In genomic region chr9:34538591-34539335, GRCm38 (mm10) we compare ENCODE assay signal across 18 mouse cellular contexts. TPM values are rescaled to one million over a fixed set of nuclear protein-coding genes. Genes with fewer than 3 reads are reported as not detected.
DNase-seq lines count a peak whose midpoint lies in the region; ATAC-seq lines count a peak whose summit lies in the region.
"Had no signal": no experiment of that assay in that cellular context is flagged by ENCODE, and none has a peak within 500 bp of the region (broad histone marks: within the 10 kb centered on the region; RNA-seq: fewer than 3 reads in every experiment).

No protein-coding gene starts in this region.

- H3K4me2 ChIP-seq in forebrain, embryonic 11.5 days (ENCODE audit: low read depth, low read length, severe bottlenecking): no peak overlapping the region
- no peak overlapping the region for H3K4me2 ChIP-seq in liver, embryonic 11.5 days
- H3K4me2 ChIP-seq: heart, embryonic 11.5 days; kidney, embryonic 15.5 days; limb, embryonic 12.5 days; midbrain, embryonic 13.5 days had no signal

- H3K4me1 ChIP-seq in forebrain, embryonic 11.5 days (replicated peaks; ENCODE audit: control insufficient read depth, insufficient read depth, low read length): 0 out of 2 replicates have a peak, but pooled peaks cover 2% of the 10 kb centered on the region
- no peaks in the 10 kb centered on the region for H3K4me1 ChIP-seq in liver, embryonic 11.5 days (replicated peaks; ENCODE audit: control insufficient read depth, insufficient read depth, low read length)
- H3K4me1 ChIP-seq: kidney, embryonic 15.5 days had no signal

- no peaks in the 10 kb centered on the region for H3K27me3 ChIP-seq in forebrain, embryonic 11.5 days (ENCODE audit: control insufficient read depth, insufficient read depth, low read length)
- H3K27me3 ChIP-seq in liver, embryonic 11.5 days (replicated peaks; ENCODE audit: control insufficient read depth, insufficient read depth, low read length): no peaks in the 10 kb centered on the region
- H3K27me3 ChIP-seq: kidney, embryonic 15.5 days; limb, embryonic 12.5 days; midbrain, embryonic 13.5 days had no signal

- H3K27ac ChIP-seq in forebrain, embryonic 11.5 days (ENCODE audit: low read depth, low read length): no peak overlapping the region
- H3K27ac ChIP-seq in liver, embryonic 11.5 days (ENCODE audit: low read depth, low read length): no peak overlapping the region
- H3K27ac ChIP-seq: kidney, embryonic 15.5 days; limb, embryonic 12.5 days; midbrain, embryonic 13.5 days had no signal

- H3K9me3 ChIP-seq in forebrain, embryonic 11.5 days (ENCODE audit: control insufficient read depth, low read length): no peaks in the 10 kb centered on the region
- no peaks in the 10 kb centered on the region for H3K9me3 ChIP-seq in liver, embryonic 11.5 days (ENCODE audit: control insufficient read depth, low read length)
- H3K9me3 ChIP-seq: kidney, embryonic 15.5 days; limb, embryonic 12.5 days; midbrain, embryonic 13.5 days had no signal

- no peak overlapping the region for H3K9ac ChIP-seq in forebrain, embryonic 11.5 days (ENCODE audit: low read length)
- no peak overlapping the region for H3K9ac ChIP-seq in liver, embryonic 11.5 days (ENCODE audit: low read depth, low read length)
- H3K9ac ChIP-seq: kidney, embryonic 15.5 days; limb, embryonic 12.5 days; midbrain, embryonic 13.5 days had no signal

- peak; percentile 89 for DNase-seq in right cerebral cortex, adult 18-20 months
- DNase-seq in right cerebral cortex, postnatal 4 days: no peak
- DNase-seq in frontal cortex, postnatal 36 days (ENCODE audit: low spot score in 2 of 2): peak; percentile 76 to 90
- peak; percentile 79 to 90 for DNase-seq in left cerebral cortex, adult 9 months (ENCODE audit: low spot score in 2 of 2)
- DNase-seq in telencephalon, adult 2 months (ENCODE audit: low read depth, low spot score): peak; percentile 93
- no peak for DNase-seq in adrenal gland, adult 2 months
- DNase-seq in forebrain, embryonic 11.5 days (ENCODE audit: low spot score): no peak
- DNase-seq in liver, embryonic 11.5 days (ENCODE audit: low spot score): no peak
- DNase-seq: cerebellum, adult 11 months; heart, postnatal 36 days; lung, postnatal 36 days; thymus, adult 2 months had no signal

- no peaks in the 10 kb centered on the region for H3K36me3 ChIP-seq in forebrain, embryonic 11.5 days (ENCODE audit: control insufficient read depth, insufficient read depth, low read length)
- H3K36me3 ChIP-seq in liver, embryonic 11.5 days (ENCODE audit: control insufficient read depth, insufficient read depth, low read length): no peaks in the 10 kb centered on the region
- H3K36me3 ChIP-seq: kidney, embryonic 15.5 days; limb, embryonic 12.5 days; midbrain, embryonic 13.5 days had no signal

- WGBS in forebrain, embryonic 11.5 days: 78% methylated on average over 7 of the region's 7 CpGs
- 71% methylated on average over 7 of the region's 7 CpGs for WGBS in liver, embryonic 11.5 days

- no peak for ATAC-seq in forebrain, embryonic 11.5 days (replicated peaks; ENCODE audit: low FRiP score)
- no peak for ATAC-seq in liver, embryonic 11.5 days (replicated peaks; ENCODE audit: low FRiP score)
- ATAC-seq: midbrain, embryonic 13.5 days had no signal

- no peak overlapping the region for H3K4me3 ChIP-seq in forebrain, embryonic 11.5 days (ENCODE audit: low read depth, low read length)
- no peak overlapping the region for H3K4me3 ChIP-seq in liver, embryonic 11.5 days (ENCODE audit: low read depth, low read length)
- H3K4me3 ChIP-seq: kidney, embryonic 15.5 days; limb, embryonic 12.5 days; midbrain, embryonic 13.5 days had no signal

RNA-seq across cellular contexts. Expression of gene Kirrel3, which starts 53.1 kb away (rescaled TPM):
- under 1 TPM; 0.35 to 0.48 TPM for total RNA-seq in adrenal gland, adult 2 months (2021)
- 0.41 and 0.85 TPM in 2 replicates for polyA plus RNA-seq in adrenal gland, adult 2 months (2012; rRNA removed)
- polyA plus RNA-seq in forebrain, embryonic 11.5 days (2014; fragmentation: Nextera tagmentation; extraction: Ambion mirVana): 5.3 TPM in 2 replicates
- polyA plus RNA-seq in liver, embryonic 11.5 days (2014; fragmentation: Nextera tagmentation; extraction: Ambion mirVana): 0.77 and 0.97 TPM in 2 replicates
- total RNA-seq: common myeloid progenitor, adult 5-6 weeks; MEL had no signal

Comparison
In these comparisons a context has a peak if more than half of its experiments do, and no peak if none do; other contexts are left out.
1. DNase-seq: peak in right cerebral cortex, adult 18-20 months (single experiment), frontal cortex, postnatal 36 days (2 of 2), left cerebral cortex, adult 9 months (2 of 2) and telencephalon, adult 2 months (single experiment); none in right cerebral cortex, postnatal 4 days (single experiment), adrenal gland, adult 2 months (single experiment), forebrain, embryonic 11.5 days (single experiment) and liver, embryonic 11.5 days (single experiment).